16 mouse cellular contexts compared by ENCODE assay signal in genomic region chr7:38089930-38090675, GRCm38 (mm10). TPM values are rescaled to one million over a fixed set of nuclear protein-coding genes. Genes with fewer than 3 reads are reported as not detected.
DNase-seq lines count a peak whose midpoint lies in the region; ATAC-seq and TF ChIP-seq lines count a peak whose summit lies in the region.
"Had no signal": no experiment of that assay in that cellular context is flagged by ENCODE, and none has a peak within 500 bp of the region (broad histone marks: within the 10 kb centered on the region; RNA-seq: fewer than 3 reads in every experiment).

No protein-coding gene starts in this region.

- H3K4me3 ChIP-seq in liver, postnatal 0 days (ENCODE audit: low read depth, low read length): no peak overlapping the region
- H3K4me3 ChIP-seq in liver, embryonic 12.5 days: no peak overlapping the region
- H3K4me3 ChIP-seq in MEL (ENCODE audit: control insufficient read depth in 1 of 2, insufficient read depth in 1 of 2, low read depth in 2 of 2, low read length in 2 of 2): no peak overlapping the region
- no peak overlapping the region for H3K4me3 ChIP-seq in forebrain, embryonic 15.5 days
- H3K4me3 ChIP-seq in stomach, postnatal 0 days (ENCODE audit: low read depth, low read length): no peak overlapping the region
- H3K4me3 ChIP-seq: erythroblast, embryonic 14.5 days; neural tube, embryonic 15.5 days had no signal

- no peaks in the 10 kb centered on the region for H3K36me3 ChIP-seq in liver, postnatal 0 days (replicated peaks; ENCODE audit: insufficient read depth, low read length)
- no peaks in the 10 kb centered on the region for H3K36me3 ChIP-seq in liver, embryonic 12.5 days
- no peaks in the 10 kb centered on the region for H3K36me3 ChIP-seq in MEL (ENCODE audit: control insufficient read depth in 1 of 2, insufficient read depth in 2 of 2, low read length in 2 of 2)
- H3K36me3 ChIP-seq in forebrain, embryonic 15.5 days: no peaks in the 10 kb centered on the region
- H3K36me3 ChIP-seq in stomach, postnatal 0 days (ENCODE audit: control insufficient read depth, insufficient read depth, low read length): no peaks in the 10 kb centered on the region
- H3K36me3 ChIP-seq: neural tube, embryonic 15.5 days had no signal

- H3K4me2 ChIP-seq in liver, postnatal 0 days (ENCODE audit: low read depth, low read length): no peak overlapping the region
- H3K4me2 ChIP-seq in liver, embryonic 12.5 days: no peak overlapping the region
- H3K4me2 ChIP-seq in forebrain, embryonic 15.5 days (replicated peaks): no peak overlapping the region
- H3K4me2 ChIP-seq in stomach, postnatal 0 days (replicated peaks; ENCODE audit: low read depth): no peak overlapping the region
- H3K4me2 ChIP-seq: heart, embryonic 11.5 days; neural tube, embryonic 15.5 days had no signal

- no peaks in the 10 kb centered on the region for H3K9me3 ChIP-seq in liver, postnatal 0 days (ENCODE audit: low read length)
- 0 out of 2 replicates have a peak, but pooled peaks cover 4% of the 10 kb centered on the region for H3K9me3 ChIP-seq in liver, embryonic 12.5 days (replicated peaks)
- no peaks in the 10 kb centered on the region for H3K9me3 ChIP-seq in MEL (replicated peaks; ENCODE audit: insufficient read depth, low read length)
- H3K9me3 ChIP-seq in forebrain, embryonic 15.5 days: no peaks in the 10 kb centered on the region
- H3K9me3 ChIP-seq in stomach, postnatal 0 days (ENCODE audit: control insufficient read depth, low read length): no peaks in the 10 kb centered on the region
- H3K9me3 ChIP-seq: neural tube, embryonic 15.5 days had no signal

- no peak for TF ChIP-seq CTCF in liver, postnatal 0 days (IDR thresholded peaks at IDR 0.05; ENCODE audit: low read depth)
- no peak for TF ChIP-seq CTCF in MEL (IDR thresholded peaks at IDR 0.05 in 2 of 3, conservative IDR thresholded peaks at IDR 0.05 in 1 of 3; ENCODE audit: control insufficient read depth in 1 of 3, insufficient read depth in 1 of 3, low read depth in 2 of 3, low read length in 3 of 3, poor library complexity in 1 of 3, severe bottlenecking in 1 of 3)
- no peak for TF ChIP-seq CTCF in stomach, postnatal 0 days (IDR thresholded peaks at IDR 0.05; ENCODE audit: low read depth)

- H3K9ac ChIP-seq in liver, postnatal 0 days (replicated peaks): no peak overlapping the region
- no peak overlapping the region for H3K9ac ChIP-seq in liver, embryonic 12.5 days
- H3K9ac ChIP-seq in MEL (ENCODE audit: control insufficient read depth, low read depth, low read length, poor library complexity, severe bottlenecking): no peak overlapping the region
- no peak overlapping the region for H3K9ac ChIP-seq in forebrain, embryonic 15.5 days (replicated peaks)
- no peak overlapping the region for H3K9ac ChIP-seq in stomach, postnatal 0 days (ENCODE audit: low read length)
- H3K9ac ChIP-seq: neural tube, embryonic 15.5 days had no signal

- peaks cover 11% of the 10 kb centered on the region for H3K4me1 ChIP-seq in liver, postnatal 0 days (ENCODE audit: insufficient read depth)
- H3K4me1 ChIP-seq in liver, embryonic 12.5 days: peaks cover 23% of the 10 kb centered on the region
- peaks cover 0 to 15% of the 10 kb centered on the region in 2 experiments; a peak in 2 of 4 replicates for H3K4me1 ChIP-seq in MEL (ENCODE audit: control insufficient read depth in 1 of 2, insufficient read depth in 2 of 2, low read length in 2 of 2)
- H3K4me1 ChIP-seq in forebrain, embryonic 15.5 days: peaks cover 10% of the 10 kb centered on the region
- peaks cover 7% of the 10 kb centered on the region for H3K4me1 ChIP-seq in stomach, postnatal 0 days (replicated peaks; ENCODE audit: control insufficient read depth, insufficient read depth)

- TF ChIP-seq POLR2A in MEL (IDR thresholded peaks at IDR 0.05; ENCODE audit: control insufficient read depth in 1 of 2, insufficient read depth in 1 of 2, low read depth in 1 of 2, low read length in 2 of 2, poor library complexity in 1 of 2): no peak

- no peaks in the 10 kb centered on the region for H3K27me3 ChIP-seq in liver, postnatal 0 days (ENCODE audit: insufficient read depth, low read length)
- no peaks in the 10 kb centered on the region; the same call in none of the 2 replicates for H3K27me3 ChIP-seq in liver, embryonic 12.5 days (replicated peaks)
- H3K27me3 ChIP-seq in MEL (ENCODE audit: control insufficient read depth in 1 of 2, insufficient read depth in 2 of 2, low read length in 2 of 2): no peaks in the 10 kb centered on the region
- H3K27me3 ChIP-seq in forebrain, embryonic 15.5 days: peaks cover 11% of the 10 kb centered on the region
- H3K27me3 ChIP-seq in stomach, postnatal 0 days (ENCODE audit: control insufficient read depth, insufficient read depth, low read length): no peaks in the 10 kb centered on the region

- no peak for TF ChIP-seq RAD21 in MEL (IDR thresholded peaks at IDR 0.05; ENCODE audit: low read depth, low read length)

- DNase-seq in liver, postnatal 0 days: no peak
- peak; percentile 62 for DNase-seq in MEL (ENCODE audit: low read depth, low spot score)
- peak; percentile 33 for DNase-seq in thymus, postnatal 0 days (ENCODE audit: low spot score)
- no peak for DNase-seq in testis, postnatal 14 days (ENCODE audit: low spot score)
- no peak for DNase-seq in stomach, postnatal 0 days (ENCODE audit: low spot score)
- DNase-seq: adrenal gland, postnatal 25 days; cerebellum, adult 9-11 months; gastrocnemius, postnatal 14 days; heart, postnatal 36 days had no signal

- ATAC-seq in liver, postnatal 0 days: no peak
- ATAC-seq in liver, embryonic 12.5 days: no peak
- ATAC-seq in megakaryocyte progenitor cell, adult 5-6 weeks (replicated peaks; ENCODE audit: poor library complexity): peak; percentile 46
- no peak for ATAC-seq in forebrain, embryonic 15.5 days (replicated peaks)
- no peak for ATAC-seq in stomach, postnatal 0 days (ENCODE audit: low FRiP score, low TSS enrichment)
- ATAC-seq: forebrain, embryonic 16.5 days had no signal

- H3K27ac ChIP-seq in liver, postnatal 0 days (ENCODE audit: low read depth): peak overlapping the region; percentile 32; the same call in 1 of the 2 replicates
- no peak overlapping the region for H3K27ac ChIP-seq in liver, embryonic 12.5 days
- no peak overlapping the region for H3K27ac ChIP-seq in MEL (ENCODE audit: control insufficient read depth, low read depth, low read length)
- no peak overlapping the region for H3K27ac ChIP-seq in forebrain, embryonic 15.5 days (replicated peaks)
- no peak overlapping the region for H3K27ac ChIP-seq in stomach, postnatal 0 days (replicated peaks)
- H3K27ac ChIP-seq: neural tube, embryonic 15.5 days had no signal

- 41% methylated on average over 7 of the region's 7 CpGs for WGBS in liver, postnatal 0 days (ENCODE audit: insufficient replicate concordance)
- WGBS in liver, embryonic 12.5 days (ENCODE audit: insufficient replicate concordance): 36% methylated on average over 7 of the region's 7 CpGs
- WGBS in forebrain, embryonic 15.5 days: 82% methylated on average over 7 of the region's 7 CpGs
- 58% methylated on average over 7 of the region's 7 CpGs for WGBS in stomach, postnatal 0 days

- no peaks in the 10 kb centered on the region; the same call in 1 of the 2 replicates for H3K79me2 ChIP-seq in MEL (ENCODE audit: control insufficient read depth, insufficient read depth, low read length, poor library complexity)

- no peak for TF ChIP-seq EP300 in liver, postnatal 0 days (IDR thresholded peaks at IDR 0.05; ENCODE audit: low read depth)
- no peak for TF ChIP-seq EP300 in MEL (IDR thresholded peaks at IDR 0.05; ENCODE audit: low read depth in 1 of 2, low read length in 2 of 2)
- TF ChIP-seq EP300 in stomach, postnatal 0 days (optimal IDR thresholded peaks at IDR 0.05): no peak

TF ChIP-seq in MEL, 35 proteins besides CTCF, POLR2A, EP300 and RAD21:
- TF ChIP-seq CHD1 (IDR thresholded peaks at IDR 0.05; ENCODE audit: low read depth, low read length) (no peak), TAL1 (IDR thresholded peaks at IDR 0.05; ENCODE audit: low read length) (0 out of 2 replicates have a peak, but pooled peaks have one; percentile 12), POLR2AphosphoS2 (IDR thresholded peaks at IDR 0.05; ENCODE audit: low read length) (no peak)

RNA-seq across cellular contexts. Expression of gene Ccne1, which starts 17.2 kb away (rescaled TPM):
- polyA plus RNA-seq in liver, postnatal 0 days (2015; fragmentation: Nextera tagmentation; extraction: Ambion mirVana): 31.1 and 32.4 TPM in 2 replicates
- 145 and 150 TPM in 2 replicates for polyA plus RNA-seq in liver, embryonic 12.5 days (2016; fragmentation: Nextera tagmentation; extraction: Ambion mirVana)
- 48.5 and 53.1 TPM in 2 replicates for total RNA-seq in MEL (2012; rRNA removed)
- 100 to 1,000 TPM in 1 of 2 experiments, 10 to 100 TPM in 1; 78.0 to 321 TPM for polyA plus RNA-seq in MEL (2012; ENCODE audit: insufficient read depth in 1 of 2, insufficient read length in 2 of 2, low read depth in 1 of 2, low replicate concordance in 2 of 2, missing spikeins in 1 of 2)
- total RNA-seq in megakaryocyte progenitor cell, adult 5-6 weeks (2015): 17.0 and 20.3 TPM in 2 replicates
- 29.3 and 32.4 TPM in 2 replicates for total RNA-seq in megakaryocyte progenitor cell, adult 5-6 weeks (2017)
- polyA plus RNA-seq in thymus, postnatal 0 days (2015; fragmentation: Nextera tagmentation; extraction: Ambion mirVana): 35.2 and 36.2 TPM in 2 replicates
- polyA plus RNA-seq in forebrain, embryonic 15.5 days (2015; fragmentation: Nextera tagmentation; extraction: Ambion mirVana): 13.9 and 16.4 TPM in 2 replicates
- 14.2 and 15.3 TPM in 2 replicates for polyA plus RNA-seq in stomach, postnatal 0 days (2015; fragmentation: Nextera tagmentation; extraction: Ambion mirVana)

Comparison
In these comparisons a context has a peak if more than half of its experiments do, and no peak if none do; other contexts are left out.
1. DNase-seq: peak in MEL (single experiment) and thymus, postnatal 0 days (single experiment); none in liver, postnatal 0 days (single experiment), testis, postnatal 14 days (single experiment) and stomach, postnatal 0 days (single experiment).